Mouse (Mus musculus): ENCODE data around the gene Dst.
A peak's percentile ranks its signal among the peaks of the same experiment; 100 is the strongest.

Dst gene

GRCm38 (mm10) chr1:34025879-34026278 is 117.9 kb downstream of the Dst start:
- no peak for DNase-seq (ENCODE audit: low spot score)

GRCm38 (mm10) chr1:34028722-34029121 is 120.7 kb downstream of the Dst start:
- DNase-seq (ENCODE audit: low spot score) = no peak

GRCm38 (mm10) chr1:34030330-34031021 is 122.5 kb downstream of the Dst start:
- DNase-seq (ENCODE audit: low spot score) = no peak

GRCm38 (mm10) chr1:34033052-34033451 is 125.0 kb downstream of the Dst start:
- no peak for DNase-seq (ENCODE audit: low spot score)

- DNase-seq (ENCODE audit: low spot score) = no peak
These were observed 125.5 kb downstream of the Dst start for GRCm38 (mm10) chr1:34033478-34033877.

- no peak for DNase-seq (ENCODE audit: low spot score)
These were observed 125.9 kb downstream of the Dst start for GRCm38 (mm10) chr1:34033958-34034357.

- DNase-seq (ENCODE audit: low spot score) = no peak
These were observed 128.1 kb downstream of the Dst start for GRCm38 (mm10) chr1:34036111-34036510.

- DNase-seq (ENCODE audit: low spot score) = no peak
These were observed 130.5 kb downstream of the Dst start for GRCm38 (mm10) chr1:34038571-34038970.

GRCm38 (mm10) chr1:34040049-34040448 is 132.0 kb downstream of the Dst start:
- no peak for DNase-seq (ENCODE audit: low spot score)

GRCm38 (mm10) chr1:34040901-34041721 is 133.1 kb downstream of the Dst start:
- DNase-seq (ENCODE audit: low spot score) = peak; percentile 51

- DNase-seq (ENCODE audit: low spot score) = no peak
These were observed 134.3 kb downstream of the Dst start for GRCm38 (mm10) chr1:34042299-34042698.

GRCm38 (mm10) chr1:34043327-34043726 is 135.3 kb downstream of the Dst start:
- no peak for DNase-seq (ENCODE audit: low spot score)

- DNase-seq (ENCODE audit: low spot score) = no peak
These were observed 136.0 kb downstream of the Dst start for GRCm38 (mm10) chr1:34043836-34044550.

GRCm38 (mm10) chr1:34044675-34045074 is 136.7 kb downstream of the Dst start:
- no peak for DNase-seq (ENCODE audit: low spot score)

- no peak for DNase-seq (ENCODE audit: low spot score)
These were observed 139.3 kb downstream of the Dst start for GRCm38 (mm10) chr1:34047285-34047684.

- DNase-seq (ENCODE audit: low spot score) = no peak
These were observed 143.2 kb downstream of the Dst start for GRCm38 (mm10) chr1:34051251-34051650.

GRCm38 (mm10) chr1:34052422-34052821 is 144.4 kb downstream of the Dst start:
- DNase-seq (ENCODE audit: low spot score) = no peak

- no peak for DNase-seq (ENCODE audit: low spot score)
These were observed 146.9 kb downstream of the Dst start for GRCm38 (mm10) chr1:34054970-34055369.

- no peak for DNase-seq (ENCODE audit: low spot score)
These were observed 148.6 kb downstream of the Dst start for GRCm38 (mm10) chr1:34056658-34057057.

- DNase-seq (ENCODE audit: low spot score) = no peak
These were observed 151.2 kb downstream of the Dst start for GRCm38 (mm10) chr1:34059231-34059630.

GRCm38 (mm10) chr1:34060446-34060845 is 152.4 kb downstream of the Dst start:
- no peak for DNase-seq (ENCODE audit: low spot score)

- DNase-seq (ENCODE audit: low spot score) = peak; percentile 68
These were observed 153.1 kb downstream of the Dst start for GRCm38 (mm10) chr1:34061078-34061477.

- no peak for DNase-seq (ENCODE audit: low spot score)
These were observed 153.8 kb downstream of the Dst start for GRCm38 (mm10) chr1:34061860-34062259.
